Mouse (Mus musculus): ENCODE measurements around the gene Adssl1.

Adssl1 gene

DNA sequence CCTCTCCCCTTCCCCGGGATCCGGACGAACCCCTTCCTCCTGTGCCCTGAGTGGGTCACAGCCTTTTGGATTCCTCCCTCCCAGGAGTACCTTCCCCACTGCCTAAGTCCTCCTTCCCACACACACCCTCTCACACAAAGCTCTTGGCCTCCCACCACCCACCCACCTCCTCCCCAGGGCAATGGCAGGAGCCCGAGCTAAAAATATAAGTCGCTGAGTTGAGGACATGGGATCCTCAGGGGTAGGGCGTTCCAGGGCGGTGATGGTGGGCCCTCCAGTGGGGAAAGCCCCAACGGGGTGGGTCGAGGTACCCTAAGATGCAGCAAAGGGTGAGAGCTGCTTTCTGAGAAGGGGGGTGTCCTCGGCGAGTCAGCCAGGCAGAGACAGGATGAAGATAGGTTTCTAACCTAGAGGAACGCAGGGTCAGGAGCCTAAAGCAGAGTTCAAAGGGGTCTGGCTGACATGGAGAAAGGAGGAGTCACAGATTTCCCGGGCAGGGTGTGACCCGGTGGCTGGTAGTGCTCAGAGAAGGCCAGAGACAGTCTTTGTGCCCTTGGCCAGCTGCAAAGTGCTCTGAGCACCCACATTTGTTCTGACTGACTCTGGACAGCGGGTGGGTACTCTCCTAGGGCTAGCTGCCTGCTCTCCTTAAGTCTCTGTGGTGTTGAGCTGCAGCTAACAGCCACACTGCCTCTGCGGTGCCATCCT, 663 bp downstream of the Adssl1 start:
- in situ Hi-C loops (cut with MboI, MseI), result no loop called here

DNA sequence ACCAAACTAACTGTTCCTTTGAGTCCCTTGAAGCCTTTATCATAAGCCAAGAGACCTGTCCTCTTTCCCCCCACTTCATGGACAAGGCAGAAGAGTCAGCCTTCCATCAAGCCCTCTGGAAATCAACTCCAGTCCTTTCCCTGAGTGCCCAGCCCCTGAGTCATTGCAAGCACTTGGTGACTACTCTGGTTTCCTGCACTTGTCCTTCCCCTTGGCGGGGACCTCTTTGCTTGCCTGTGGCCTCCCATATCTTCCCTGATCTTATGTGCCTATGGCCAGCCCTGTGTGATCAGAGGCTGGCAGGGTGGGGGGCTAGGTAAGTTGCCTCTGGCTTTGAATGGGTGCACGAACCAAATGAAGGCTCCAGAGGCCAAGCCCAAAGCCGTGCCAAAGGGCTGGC, 2.1 kb downstream of the Adssl1 start:
- in situ Hi-C loops (cut with MboI, MseI), result no loop called here

DNA sequence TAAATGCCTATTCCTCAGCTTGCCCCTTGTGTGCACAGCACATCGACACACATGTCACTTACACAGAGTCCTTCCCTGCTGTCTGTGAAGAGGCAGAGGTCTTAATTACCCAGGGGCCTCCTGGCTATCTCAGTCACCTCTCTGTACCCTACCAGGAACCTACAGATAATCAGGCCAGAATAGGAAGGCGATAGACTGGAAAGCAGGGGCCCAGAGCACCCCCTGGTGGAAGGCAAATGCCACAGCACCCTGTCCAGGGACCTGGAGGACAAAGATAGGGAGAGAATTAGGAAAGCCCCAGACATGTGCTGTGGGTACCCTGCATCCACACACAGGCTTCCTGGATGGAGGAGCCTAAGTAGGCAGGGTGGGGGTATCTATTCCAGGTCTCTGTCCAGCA, 3.9 kb downstream of the Adssl1 start:
- in situ Hi-C loops (cut with MboI, MseI), result no loop called here

GRCm38 (mm10) chr12:112625700-112626099, 5.9 kb downstream of the Adssl1 start:
- in situ Hi-C loops (cut with MboI, MseI), result no loop called here

DNA sequence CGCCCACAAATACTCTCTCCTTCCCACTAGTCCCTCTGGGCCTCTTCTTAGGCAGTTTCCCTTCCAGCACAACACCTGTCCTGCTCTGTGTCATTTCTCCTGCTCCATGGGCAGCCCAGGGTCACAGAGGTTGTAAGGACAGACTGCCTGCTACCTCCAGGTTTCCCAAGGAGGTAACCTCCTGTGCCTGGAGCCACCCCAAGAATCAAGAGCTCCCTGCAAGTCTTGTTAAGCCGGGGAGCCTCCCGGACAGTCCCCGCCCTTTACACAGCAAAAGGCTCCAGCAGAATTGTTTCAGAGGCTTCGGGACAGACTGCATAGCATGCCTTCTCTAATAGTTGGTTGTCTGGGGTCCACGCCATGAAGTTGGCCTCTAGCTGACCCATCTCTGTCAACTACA, 6.6 kb downstream of the Adssl1 start:
- in situ Hi-C loops (cut with MboI, MseI), result no loop called here

- in situ Hi-C loops (cut with MboI, MseI), result no loop called here
Observed at GRCm38 (mm10) chr12:112627097-112627881, 7.4 kb downstream of the Adssl1 start.

- in situ Hi-C loops (cut with MboI, MseI), result no loop called here
Observed at GRCm38 (mm10) chr12:112628197-112628596, 8.4 kb downstream of the Adssl1 start.

DNA sequence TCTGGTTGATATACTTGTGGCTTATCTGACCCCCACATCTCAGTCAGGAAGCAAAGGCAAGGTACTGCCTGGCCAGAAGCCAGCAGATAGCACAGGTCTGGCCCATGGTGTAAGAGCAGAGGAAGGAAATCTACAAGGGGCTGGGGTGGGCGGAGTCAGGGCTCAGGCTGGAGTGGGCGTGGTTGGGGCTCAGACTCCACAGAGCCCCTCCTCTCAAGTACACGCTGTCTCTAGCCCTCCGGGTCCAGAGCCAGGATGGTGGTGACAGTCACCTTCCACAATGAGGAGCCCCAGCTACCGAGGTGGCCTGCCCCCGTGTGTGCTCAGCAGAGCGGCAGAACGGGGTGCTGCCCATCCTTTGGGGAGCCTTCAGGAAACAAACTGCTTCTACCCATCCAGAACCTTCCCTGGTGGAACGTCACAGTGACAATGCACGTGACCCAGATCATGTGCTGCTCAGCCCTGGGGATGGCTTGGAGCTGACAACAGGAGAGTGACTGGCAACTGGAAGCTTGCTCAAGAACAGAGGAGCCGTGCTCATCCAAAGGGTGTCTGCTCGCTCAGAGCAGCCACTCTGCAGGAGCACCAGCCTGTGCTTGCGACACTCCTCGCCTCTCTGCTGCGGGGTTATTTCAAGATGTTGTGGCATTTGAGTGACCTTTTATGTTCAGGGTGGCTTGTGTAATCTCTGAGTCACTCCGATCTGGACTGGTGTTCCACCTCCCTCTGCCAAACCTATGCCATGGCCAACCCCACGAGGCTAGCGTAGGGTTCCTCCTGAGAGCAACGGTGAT, 9.3 kb downstream of the Adssl1 start:
- in situ Hi-C loops (cut with MboI, MseI), result no loop called here

- in situ Hi-C loops (cut with MboI, MseI), result no loop called here
Observed at GRCm38 (mm10) chr12:112630029-112630428, 10.2 kb downstream of the Adssl1 start.

DNA sequence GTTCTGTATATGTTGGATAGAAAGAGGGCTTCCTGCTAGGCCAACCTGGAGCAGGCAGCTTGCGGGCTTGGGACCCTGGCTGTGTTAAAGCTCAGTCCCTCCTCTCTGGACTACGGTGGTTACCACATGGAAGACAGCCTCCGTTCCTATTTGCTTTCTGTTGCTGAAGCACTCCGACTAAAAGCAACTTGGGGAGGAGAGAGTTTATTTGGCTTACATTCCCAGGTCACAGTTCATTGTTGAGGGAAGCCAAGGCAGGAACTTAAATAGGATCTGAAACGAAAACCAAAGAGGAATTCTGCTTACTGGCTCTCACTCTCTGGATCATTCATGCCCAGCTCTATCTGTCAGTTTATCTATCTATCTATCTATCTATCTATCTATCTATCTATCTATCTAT, 11.0 kb downstream of the Adssl1 start:
- in situ Hi-C loops (cut with MboI, MseI), result no loop called here

DNA sequence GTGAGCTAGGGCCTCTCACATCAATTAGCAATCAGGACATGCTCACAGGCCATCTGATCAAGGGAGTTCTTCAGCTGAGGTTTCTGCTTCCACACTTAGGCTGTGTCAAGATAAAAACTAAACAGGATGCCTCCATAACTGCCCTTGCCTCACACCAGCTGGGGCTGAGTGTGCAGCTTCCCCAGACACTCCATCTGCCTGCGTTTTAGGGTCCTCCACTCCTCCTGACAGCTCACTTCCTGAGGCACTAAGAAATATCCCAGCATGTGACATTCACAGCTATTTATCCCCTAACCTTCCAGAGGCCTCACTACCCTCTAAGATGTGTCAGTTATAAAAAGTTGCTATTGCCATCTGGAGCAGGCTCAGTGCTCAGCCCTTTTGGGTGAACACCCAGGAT, 11.6 kb downstream of the Adssl1 start:
- in situ Hi-C loops (cut with MboI, MseI), result no loop called here

GRCm38 (mm10) chr12:112632084-112632777, 12.4 kb downstream of the Adssl1 start:
- in situ Hi-C loops (cut with MboI, MseI), result no loop called here

- in situ Hi-C loops (cut with MboI, MseI), result no loop called here
Observed at GRCm38 (mm10) chr12:112632907-112633306, 13.1 kb downstream of the Adssl1 start.

GRCm38 (mm10) chr12:112633686-112634085, 13.8 kb downstream of the Adssl1 start:
- in situ Hi-C loops (cut with MboI, MseI), result no loop called here

DNA sequence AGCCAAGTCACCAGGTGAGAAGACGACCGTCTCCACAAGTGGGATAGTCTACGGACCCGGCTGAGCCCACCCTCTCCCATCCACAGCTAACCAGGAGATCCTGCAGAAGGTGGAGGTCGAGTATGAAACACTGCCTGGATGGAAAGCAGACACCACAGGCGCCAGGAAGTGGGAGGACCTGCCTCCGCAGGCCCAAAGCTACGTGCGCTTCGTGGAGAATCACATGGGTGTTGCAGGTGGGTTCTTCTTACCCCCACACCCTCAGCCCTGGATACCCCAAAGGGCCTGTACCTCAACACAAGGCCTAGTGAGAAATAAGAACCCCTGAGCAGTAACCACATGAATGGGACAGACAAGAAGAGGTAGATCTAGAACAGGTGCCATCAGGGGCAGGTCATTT, 19.7 kb downstream of the Adssl1 start:
- in situ Hi-C loops (cut with MboI, MseI), result no loop called here

- in situ Hi-C loops (cut with MboI, MseI), result no loop called here
Observed at GRCm38 (mm10) chr12:112643126-112643525, 23.3 kb downstream of the Adssl1 start.

- in situ Hi-C loops (cut with MboI, MseI), result no loop called here
Observed at GRCm38 (mm10) chr12:112644180-112644854, 24.5 kb downstream of the Adssl1 start, which contains the start of gene Siva1. Gene Siva1 (plus strand): TSS chr12:112644679.

DNA sequence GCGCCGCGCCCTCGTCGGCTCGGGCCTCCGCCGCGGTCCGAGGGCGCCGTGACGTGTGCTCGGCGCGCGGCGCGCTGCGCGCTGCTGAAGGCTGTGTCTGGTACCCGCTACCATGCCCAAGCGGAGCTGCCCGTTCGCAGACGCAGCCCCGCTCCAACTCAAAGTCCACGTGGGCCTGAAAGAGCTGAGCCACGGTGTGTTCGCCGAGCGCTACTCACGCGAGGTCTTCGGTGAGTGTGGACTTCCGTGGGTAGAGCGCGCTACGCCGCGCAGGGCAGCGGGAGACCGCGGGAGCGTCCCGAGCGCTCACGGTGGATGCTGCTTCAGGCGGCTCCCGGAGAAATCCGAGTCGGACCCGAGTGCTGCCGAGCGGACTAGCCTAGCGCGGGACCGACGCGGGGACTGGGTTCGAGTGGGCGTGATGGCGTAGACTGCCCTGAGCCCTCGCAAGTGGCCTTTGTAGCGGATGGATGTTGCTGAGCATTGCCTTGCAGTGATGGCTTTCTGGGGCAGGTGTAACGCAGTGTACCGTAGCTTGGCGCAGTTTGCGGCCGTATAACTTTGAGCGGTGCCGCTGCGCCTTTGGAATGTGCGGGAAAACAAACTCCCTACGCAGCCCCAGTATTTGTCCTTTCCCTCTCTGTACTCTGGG, 25.1 kb downstream of the Adssl1 start:
- in situ Hi-C loops (cut with MboI, MseI), result no loop called here

DNA sequence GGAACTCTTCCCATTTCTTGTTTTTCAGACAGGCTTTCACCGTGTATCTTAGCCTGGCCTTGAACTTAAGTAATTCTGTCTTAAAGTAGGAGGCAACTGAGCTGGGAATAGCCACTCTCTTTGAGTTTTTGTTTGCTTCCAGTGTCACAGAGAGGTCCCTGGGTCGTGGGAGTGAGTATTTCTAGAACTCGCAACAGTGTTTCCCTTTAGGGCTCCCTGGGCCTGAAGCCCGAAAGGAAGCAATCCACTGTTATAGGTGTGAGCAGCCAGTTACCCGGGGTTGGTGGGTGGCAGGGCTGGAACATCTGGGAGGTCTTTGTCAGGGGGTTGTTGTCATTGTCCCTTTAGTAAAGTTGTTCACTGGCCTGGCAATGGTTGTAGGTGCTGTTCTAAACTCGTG, 26.3 kb downstream of the Adssl1 start:
- in situ Hi-C loops (cut with MboI, MseI), result no loop called here

DNA sequence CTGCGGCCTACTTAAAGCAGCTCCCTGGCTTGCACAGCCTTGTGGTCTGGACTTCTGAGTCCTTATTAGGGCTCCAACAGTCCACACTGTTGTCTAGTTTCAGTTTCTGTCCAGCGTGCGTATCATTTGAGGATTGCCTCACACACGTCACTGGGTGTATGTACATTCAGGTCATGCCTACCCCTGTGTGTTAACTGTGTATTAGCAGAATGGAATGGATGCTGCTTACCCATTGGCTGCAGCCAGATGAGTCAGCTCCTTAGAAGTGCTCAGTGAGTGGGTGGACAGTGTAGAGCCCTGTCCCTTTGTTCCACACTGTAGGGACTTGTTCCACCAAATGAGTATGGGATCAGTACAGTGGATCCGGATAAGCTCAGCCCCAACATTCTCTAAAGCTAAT, 28.2 kb downstream of the Adssl1 start:
- in situ Hi-C loops (cut with MboI, MseI), result no loop called here
